Mouse (Mus musculus) cerebellum, adult 8-10 months (tissue): ENCODE results near the gene Mfap1a.
A peak's percentile ranks its signal among the peaks of the same experiment; 100 is the strongest.
"Not testable (repeated sequence)": the region's sequence is repeated elsewhere in the genome, so short reads cannot be mapped to it uniquely, and the experiment has no call there.

Experiments used
- DNase-seq: peaks from one replicate; pipeline ENCODE4 v3.0.0; 2022

Mfap1a gene

GRCm38 (mm10) chr2:121505942-121506882 is at the start of gene Mfap1a, which contains the start of gene Wdr76:
Mfap1a (minus strand) TSS chr2:121506665.
Wdr76 (plus strand) TSS chr2:121506723.
- peak; percentile 76 for DNase-seq

- no peak for DNase-seq
Measured at GRCm38 (mm10) chr2:121551271-121551670, 44.8 kb upstream of the Mfap1a start.

- DNase-seq = no peak
Measured at GRCm38 (mm10) chr2:121549630-121550029, 43.2 kb upstream of the Mfap1a start.

DNA sequence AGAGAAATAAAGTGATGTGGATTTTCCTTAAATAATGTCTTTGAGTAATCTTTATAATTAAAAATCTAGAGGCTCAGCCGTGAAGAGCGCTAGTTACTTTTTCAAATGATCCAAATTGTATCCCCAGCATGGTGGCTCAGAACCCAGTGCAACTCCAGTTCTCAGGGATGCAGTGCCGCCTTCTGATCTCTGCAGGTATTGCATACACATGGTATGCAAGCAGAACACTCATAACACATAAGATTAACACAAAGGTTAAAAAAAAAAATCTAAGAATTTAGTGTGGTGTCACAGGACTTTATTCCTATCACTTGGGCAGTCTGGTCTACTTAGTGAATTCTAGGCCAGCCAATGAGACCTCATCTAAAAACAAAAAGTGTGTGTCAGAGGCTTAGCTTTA is 38.4 kb upstream of the Mfap1a start:
- DNase-seq = no peak

GRCm38 (mm10) chr2:121525056-121525455 is 18.6 kb upstream of the Mfap1a start:
- no peak for DNase-seq

DNA sequence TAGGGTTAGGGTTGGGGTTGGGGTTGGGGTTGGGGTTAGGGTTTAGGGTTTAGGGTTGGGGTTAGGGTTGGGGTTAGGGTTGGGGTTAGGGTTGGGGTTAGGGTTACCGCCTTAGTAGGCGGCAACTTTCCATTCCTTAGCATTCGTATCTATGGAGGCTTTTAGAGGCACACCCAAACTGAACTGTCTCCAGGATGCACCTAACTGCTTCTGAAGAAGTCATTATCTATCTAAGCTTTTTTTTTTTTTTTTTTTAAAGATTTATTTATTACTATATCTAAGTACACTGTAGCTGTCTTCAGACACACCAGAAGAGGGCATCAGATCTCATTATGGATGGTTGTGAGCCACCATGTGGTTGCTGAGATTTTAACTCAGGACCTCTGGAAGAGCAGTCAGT is 16.4 kb upstream of the Mfap1a start:
- not testable (repeated sequence) for DNase-seq

DNA sequence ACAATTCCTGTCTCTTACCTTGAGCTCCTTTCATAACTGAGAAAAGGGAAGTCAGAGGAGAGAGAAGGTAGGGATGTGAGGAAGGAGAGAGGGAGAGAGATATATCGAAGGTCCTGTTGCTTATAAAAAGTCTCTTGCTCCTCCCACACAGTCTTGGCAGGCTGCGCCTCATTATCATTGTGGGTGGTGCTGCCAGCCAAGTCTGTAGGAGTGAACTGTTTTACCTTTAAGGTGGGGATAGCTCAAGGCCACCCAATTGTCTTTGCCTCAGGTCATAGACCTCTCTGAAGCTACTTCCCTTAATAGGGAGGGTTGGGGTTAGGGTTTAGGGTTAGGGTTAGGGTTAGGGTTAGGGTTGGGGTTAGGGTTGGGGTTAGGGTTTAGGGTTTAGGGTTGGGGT is 15.5 kb upstream of the Mfap1a start:
- no peak for DNase-seq

DNA sequence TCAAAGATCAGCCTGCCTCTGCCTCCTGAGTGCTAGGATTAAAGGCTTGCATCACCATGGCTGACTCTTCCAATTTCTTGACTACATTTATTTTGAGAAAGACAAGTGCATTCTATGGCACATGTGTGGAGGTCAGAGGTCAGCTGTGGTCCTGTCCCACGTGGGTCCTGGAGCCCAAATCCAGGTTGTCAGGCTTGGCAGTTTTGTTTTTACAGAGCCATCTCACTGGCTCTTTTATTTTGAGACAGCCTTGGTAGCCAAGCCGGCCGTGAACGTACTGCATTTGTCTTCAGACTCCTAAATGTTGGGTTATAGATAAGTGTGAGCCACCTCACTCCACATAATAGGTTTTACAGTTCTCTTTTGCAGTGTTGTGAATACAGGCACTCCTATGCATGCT is 12.2 kb upstream of the Mfap1a start:
- DNase-seq = not testable (repeated sequence)

DNA sequence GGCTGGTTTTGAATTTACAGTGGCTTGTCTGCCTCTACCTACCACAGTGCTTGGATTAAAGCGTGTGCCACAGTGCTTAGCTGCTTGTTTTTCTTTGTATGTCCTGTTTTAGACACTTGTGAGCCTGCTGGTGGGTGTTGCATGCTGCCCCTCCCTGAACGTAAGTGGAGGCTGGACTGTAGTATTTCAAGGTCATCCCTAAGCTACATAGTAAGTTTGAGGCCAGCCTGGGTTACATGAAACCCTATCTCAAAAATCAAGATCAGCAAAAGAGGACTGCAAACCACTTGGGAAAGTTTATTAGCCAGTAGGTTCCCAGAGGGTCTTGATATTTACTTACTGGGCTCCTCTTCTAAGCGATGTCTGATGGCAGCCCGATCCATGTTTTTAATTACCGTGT is 11.6 kb upstream of the Mfap1a start:
- DNase-seq = no peak

DNA sequence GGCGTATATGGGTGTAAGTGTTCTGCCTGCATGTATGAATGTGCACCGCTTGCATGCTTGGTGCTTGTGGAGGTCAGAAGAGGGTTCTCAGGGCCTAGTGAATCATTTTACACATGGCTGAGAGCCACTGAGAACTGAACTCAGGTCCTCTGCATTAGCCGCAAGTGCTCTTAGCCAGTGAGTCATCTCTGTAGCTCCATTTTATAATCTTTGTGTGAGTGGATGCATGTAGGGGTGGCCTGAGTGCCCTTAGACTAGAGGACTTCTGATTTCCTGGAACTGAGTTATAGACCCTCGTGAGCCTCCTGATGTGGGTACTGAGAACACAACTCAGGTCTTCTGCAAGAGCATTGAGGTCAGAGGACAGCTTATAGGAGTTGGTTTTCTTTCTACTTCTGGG is 7.7 kb upstream of the Mfap1a start:
- no peak for DNase-seq

DNA sequence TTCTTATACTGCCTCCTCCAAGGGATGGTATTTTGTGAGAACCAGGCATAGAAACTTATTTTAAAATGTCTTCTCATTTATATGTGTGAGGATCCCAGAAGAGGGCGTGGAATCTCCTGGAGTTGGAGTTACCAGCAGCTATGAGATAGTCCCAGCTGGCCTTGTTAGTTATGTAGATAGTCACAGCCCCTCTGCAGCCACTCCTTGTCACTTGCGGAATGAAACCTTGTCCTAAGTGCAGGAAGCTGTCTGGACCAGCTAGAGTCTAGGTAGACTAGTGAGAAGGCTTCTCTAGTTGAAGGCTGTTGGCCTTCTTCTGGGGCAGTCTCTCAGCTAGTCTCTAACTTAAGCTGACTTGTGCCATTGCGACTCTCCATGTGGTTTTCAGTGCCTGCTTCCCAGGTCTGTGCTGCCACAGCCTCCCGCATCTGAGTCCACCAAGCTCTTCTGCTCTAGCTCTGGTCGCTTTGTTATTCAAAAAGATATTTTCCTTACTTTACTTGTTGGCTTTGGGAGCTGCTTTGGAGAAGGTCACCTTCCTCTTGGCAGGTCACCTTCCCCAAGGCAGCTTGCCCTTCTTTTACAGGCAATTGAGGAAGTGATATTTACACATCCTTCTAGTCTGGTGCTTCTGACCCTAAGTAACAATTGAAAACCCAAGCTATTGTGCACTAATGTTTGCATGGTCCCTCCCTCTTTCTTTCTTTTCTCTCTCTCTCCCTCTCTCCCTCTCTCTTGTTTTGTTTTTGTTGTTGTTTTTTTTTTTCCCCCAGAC is 6.7 kb upstream of the Mfap1a start:
- DNase-seq = not testable (repeated sequence)

GRCm38 (mm10) chr2:121511401-121511800 is 4.9 kb upstream of the Mfap1a start:
- DNase-seq = no peak

GRCm38 (mm10) chr2:121509584-121509983 is 3.1 kb upstream of the Mfap1a start:
- peak; percentile 19 for DNase-seq

DNA sequence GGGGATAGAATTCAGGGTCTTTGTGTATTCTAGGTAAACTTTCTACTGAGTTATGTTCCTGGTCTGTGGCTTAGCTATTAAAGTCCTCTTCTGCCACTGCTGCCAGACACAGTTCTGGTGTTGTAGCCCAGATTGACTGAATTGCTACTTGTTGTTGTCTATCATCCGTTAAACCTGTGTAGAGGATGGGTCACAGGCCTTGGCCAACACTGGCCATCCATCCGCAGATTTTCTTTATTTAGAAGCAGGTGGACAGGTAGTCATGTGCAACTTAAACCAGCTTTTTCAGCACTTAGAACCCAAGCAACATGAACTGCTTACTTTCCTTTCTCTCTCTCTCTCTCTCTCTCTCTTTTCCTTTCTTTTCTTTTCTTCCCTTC is 1.5 kb upstream of the Mfap1a start:
- DNase-seq = no peak

DNA sequence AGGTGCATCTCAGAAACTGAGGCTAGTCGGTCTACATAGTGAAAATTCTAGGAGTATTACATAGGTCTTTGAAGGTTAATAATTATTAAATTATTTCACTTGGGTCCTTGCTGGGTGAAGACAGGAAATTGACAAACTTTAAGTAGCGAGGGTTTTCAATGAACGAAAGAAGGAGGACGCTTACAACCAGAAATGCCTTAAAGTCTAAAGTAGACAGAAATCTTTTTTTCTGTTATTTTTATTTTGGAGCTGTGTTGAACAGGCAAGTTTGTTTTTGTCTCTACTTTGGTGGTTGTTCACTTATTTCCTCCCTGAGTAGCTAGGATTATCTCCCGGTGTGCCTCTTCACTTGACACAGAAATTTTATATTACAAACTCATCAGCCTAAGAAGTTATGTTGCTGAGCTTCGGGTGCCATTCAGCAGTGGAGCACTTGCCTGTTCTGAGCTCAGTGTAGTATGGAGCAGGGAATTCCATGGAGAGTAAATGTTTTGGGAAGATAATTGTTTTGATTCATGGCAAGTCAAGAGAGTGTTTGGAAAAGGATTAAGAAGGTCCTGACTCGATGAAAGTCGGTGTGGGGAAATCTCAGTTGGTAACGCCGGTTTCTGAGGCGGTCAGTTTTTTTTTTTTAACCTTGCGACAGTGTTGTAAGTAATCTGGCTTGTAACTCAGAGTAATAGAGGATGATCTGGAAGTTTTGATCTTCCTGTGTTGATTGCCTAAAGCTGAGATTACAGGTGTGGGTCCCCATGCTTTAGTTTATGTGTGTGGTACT is 897 bp upstream of the Mfap1a start:
- DNase-seq = no peak

DNA sequence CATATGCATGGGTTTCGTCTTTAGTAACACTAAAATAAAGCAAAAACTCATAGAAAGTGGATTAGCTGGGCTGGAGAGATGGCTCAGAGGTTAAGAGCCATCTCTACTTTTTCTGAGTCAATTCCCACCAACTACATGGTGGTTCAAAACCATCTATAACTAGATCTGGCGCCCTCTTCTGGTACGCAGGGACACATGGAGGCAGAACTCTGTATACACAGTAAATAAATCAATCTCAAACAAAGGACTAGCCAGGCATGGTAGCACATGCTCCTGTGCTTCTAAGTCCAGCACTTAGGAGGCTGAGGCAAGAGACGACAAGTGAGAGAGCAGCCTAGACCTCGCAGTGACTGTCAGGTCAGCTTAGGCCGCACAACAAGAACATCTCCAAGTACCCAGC is 4.9 kb downstream of the Mfap1a start:
- DNase-seq = not testable (repeated sequence)

DNA sequence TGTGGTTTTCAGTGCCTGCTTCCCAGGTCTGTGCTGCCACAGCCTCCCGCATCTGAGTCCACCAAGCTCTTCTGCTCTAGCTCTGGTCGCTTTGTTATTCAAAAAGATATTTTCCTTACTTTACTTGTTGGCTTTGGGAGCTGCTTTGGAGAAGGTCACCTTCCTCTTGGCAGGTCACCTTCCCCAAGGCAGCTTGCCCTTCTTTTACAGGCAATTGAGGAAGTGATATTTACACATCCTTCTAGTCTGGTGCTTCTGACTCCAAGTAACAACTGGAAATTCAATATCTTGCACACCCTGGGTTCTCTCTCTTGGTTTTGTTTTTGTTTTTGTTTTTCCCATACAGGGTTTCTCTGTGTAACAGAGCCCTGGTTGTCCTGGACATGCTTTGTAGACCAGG is 22.1 kb downstream of the Mfap1a start:
- DNase-seq = not testable (repeated sequence)

DNA sequence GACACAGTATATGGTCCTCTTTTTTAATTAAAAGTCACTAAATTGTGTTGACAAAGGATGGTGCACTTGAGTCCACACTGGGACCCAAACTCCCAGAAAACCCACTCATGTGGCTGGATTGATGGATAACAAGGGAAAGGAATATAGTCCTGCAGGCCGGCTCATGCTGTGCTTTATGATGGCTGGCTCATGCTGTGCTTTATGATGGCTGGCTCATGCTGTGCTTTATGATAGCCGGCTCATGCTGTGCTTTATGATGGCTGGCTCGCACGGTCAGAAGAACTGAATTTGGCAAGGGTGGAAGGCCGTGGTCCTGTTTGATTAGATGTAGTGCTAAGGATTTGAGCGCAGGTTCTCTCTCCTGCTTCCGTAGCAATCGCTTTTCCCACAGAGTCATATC is 22.9 kb downstream of the Mfap1a start:
- DNase-seq = no peak

- not testable (repeated sequence) for DNase-seq
Measured at GRCm38 (mm10) chr2:121480916-121481315, 25.5 kb downstream of the Mfap1a start.

DNA sequence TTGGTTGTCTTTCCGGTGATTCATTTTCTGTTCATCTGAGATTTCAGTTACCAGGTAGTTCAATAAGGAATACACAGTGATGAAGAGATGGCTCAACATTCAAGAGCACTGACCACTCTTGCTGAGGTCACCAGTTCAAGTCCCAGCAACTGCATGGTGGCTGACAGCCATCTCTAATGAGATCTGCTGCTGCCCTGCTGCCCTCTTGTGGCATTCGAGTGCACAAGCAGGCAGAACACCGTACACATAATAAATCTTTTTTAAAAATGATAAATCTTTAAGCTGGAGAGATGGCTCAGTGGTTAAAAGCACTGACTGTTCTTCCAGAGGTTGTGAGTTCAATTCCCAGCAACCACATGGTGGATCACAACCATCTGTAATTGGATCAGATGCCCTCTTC is 26.0 kb downstream of the Mfap1a start:
- DNase-seq = no peak

DNA sequence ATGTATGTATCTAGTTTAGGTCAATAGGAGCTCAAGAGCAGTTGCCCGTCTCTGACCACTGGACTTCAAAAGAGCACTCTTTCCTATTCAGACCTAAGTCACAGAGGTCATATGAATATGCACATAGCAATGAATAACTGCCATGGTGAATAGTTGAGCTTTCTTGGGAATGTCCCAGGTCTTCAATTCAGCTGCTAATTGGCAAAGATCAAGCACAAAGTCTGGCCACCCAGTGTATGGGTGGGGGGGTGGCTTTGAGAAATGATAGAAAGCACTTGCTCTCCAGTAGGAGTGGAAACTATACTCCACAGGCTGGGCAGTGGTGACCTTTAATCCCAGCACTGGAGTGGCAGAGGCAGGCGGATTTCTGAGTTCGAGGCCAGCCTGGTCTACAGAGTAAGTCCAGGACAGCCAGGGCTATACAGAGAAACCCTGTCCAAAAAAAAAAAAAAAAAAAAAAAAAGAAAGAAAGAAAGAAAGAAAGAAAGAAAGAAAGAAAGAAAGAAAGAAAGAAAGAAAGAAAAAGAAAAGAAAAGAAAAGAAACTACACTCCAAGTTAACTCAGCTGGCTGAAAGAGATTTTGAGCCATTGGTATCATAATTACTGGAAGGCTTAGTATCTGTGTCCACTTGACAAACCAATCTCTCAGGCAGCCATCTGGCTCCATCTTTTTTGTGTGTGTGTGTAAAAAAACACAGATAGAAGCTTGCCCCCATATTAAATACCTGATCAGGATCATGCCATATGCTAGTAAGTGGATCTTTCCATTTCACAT is 28.8 kb downstream of the Mfap1a start:
- DNase-seq = no peak

DNA sequence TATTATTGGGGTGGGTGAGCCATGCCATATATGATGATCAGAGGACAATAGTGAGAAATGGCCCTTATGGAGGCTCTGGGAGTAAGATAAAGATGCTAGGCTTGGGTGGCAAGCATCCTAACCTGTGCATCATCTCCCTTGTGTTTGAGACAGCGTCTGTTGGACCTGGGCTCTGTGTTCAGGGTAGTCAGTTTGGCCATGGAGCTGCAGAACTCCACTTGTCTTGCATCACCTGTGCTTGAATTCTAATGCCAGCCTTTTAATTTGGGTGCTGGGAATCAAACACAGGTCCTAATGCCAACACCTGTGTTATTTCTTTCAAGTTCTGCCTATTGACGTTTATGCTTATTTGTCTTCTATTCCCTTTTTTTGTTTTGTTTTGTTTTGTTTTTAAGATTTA is 31.2 kb downstream of the Mfap1a start:
- not testable (repeated sequence) for DNase-seq
